Mouse (Mus musculus) urinary bladder, postnatal 4 days (tissue): ENCODE data around the gene Olfr844.

Experiments used
- DNase-seq, 2 experiments: peaks; one replicate each; pipeline ENCODE4 v3.0.0; 2021 to 2022; ENCODE audit warnings: low spot score in 2 of 2

Olfr844 gene

GRCm38 (mm10) chr9:19316047-19316446 lies at the start of gene Olfr844:
Gene Olfr844 (plus strand): TSS chr9:19316347.
- no peak for DNase-seq

GRCm38 (mm10) chr9:19336157-19336556 lies 20.0 kb downstream of the Olfr844 start, which contains the start of gene Olfr845:
Gene Olfr845 (plus strand): TSS chr9:19336457.
- DNase-seq: no peak

DNA sequence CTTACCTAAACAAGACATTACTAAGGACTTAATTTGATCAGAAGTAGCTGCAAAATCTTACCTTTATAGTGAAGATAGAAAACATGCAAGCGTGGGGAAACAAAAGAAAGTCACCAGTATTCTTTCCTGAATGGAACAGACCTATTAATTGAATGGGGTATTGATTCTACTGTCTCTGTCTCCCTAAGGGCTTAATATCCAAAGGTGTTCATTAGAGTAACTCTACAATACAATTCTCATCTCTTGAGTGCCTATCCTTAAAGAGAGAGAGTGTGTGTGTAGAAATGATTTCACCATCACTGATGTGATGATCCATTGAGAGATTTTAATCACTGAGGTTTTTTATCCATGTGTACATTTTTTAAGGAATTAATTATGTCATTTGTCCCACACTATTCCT lies 47.8 kb downstream of the Olfr844 start, which contains the start of gene Olfr846:
Gene Olfr846 (minus strand): TSS at position 101 of the 400 bp plus-strand sequence.
- DNase-seq: no peak
